13 mouse cellular contexts compared by ENCODE assay signal in genomic region chr5:148534644-148535043, GRCm38 (mm10). TPM values are rescaled to one million over a fixed set of nuclear protein-coding genes. Genes with fewer than 3 reads are reported as not detected.
DNase-seq lines count a peak whose midpoint lies in the region; ATAC-seq and TF ChIP-seq lines count a peak whose summit lies in the region.
"Had no signal": no experiment of that assay in that cellular context is flagged by ENCODE, and none has a peak within 500 bp of the region (broad histone marks: within the 10 kb centered on the region; RNA-seq: fewer than 3 reads in every experiment).

No protein-coding gene starts in this region.

- no peak for TF ChIP-seq CTCF in lung, postnatal 0 days (IDR thresholded peaks at IDR 0.05)

- no peaks in the 10 kb centered on the region for H3K36me3 ChIP-seq in heart, embryonic 12.5 days
- no peaks in the 10 kb centered on the region for H3K36me3 ChIP-seq in lung, postnatal 0 days (ENCODE audit: insufficient read depth, low read length)
- H3K36me3 ChIP-seq: hindbrain, embryonic 12.5 days; limb, embryonic 15.5 days had no signal

- no peak overlapping the region for H3K4me3 ChIP-seq in heart, embryonic 12.5 days
- no peak overlapping the region for H3K4me3 ChIP-seq in lung, postnatal 0 days (ENCODE audit: low read depth, low read length)
- H3K4me3 ChIP-seq: erythroblast, embryonic 14.5 days; hindbrain, embryonic 12.5 days; limb, embryonic 15.5 days; megakaryocyte, embryonic 14.5 days had no signal

- DNase-seq in cerebellum, adult 9-10 months: peak; percentile 56
- DNase-seq in cerebellum, adult 11 months: no peak
- no peak for DNase-seq in heart, postnatal 25 days (ENCODE audit: low spot score)
- DNase-seq in lung, postnatal 14 days: peak; percentile 61
- DNase-seq in lung, postnatal 0 days (ENCODE audit: low spot score): no peak
- DNase-seq in lung, postnatal 36 days: peak; percentile 53
- DNase-seq in frontal cortex, postnatal 36 days (ENCODE audit: low spot score in 2 of 2): no peak
- DNase-seq: kidney, adult 2 months had no signal

- no peaks in the 10 kb centered on the region for H3K9me3 ChIP-seq in heart, embryonic 12.5 days (replicated peaks)
- no peaks in the 10 kb centered on the region for H3K9me3 ChIP-seq in lung, postnatal 0 days (ENCODE audit: low read length)
- H3K9me3 ChIP-seq: hindbrain, embryonic 12.5 days; limb, embryonic 15.5 days; megakaryocyte, embryonic 14.5 days had no signal

- no peaks in the 10 kb centered on the region for H3K27me3 ChIP-seq in heart, embryonic 12.5 days (replicated peaks)
- no peaks in the 10 kb centered on the region for H3K27me3 ChIP-seq in lung, postnatal 0 days (replicated peaks; ENCODE audit: insufficient read depth, low read length)
- H3K27me3 ChIP-seq: hindbrain, embryonic 12.5 days; limb, embryonic 15.5 days had no signal

- TF ChIP-seq EP300 in lung, postnatal 0 days (IDR thresholded peaks at IDR 0.05): no peak

- no peak overlapping the region for H3K9ac ChIP-seq in heart, embryonic 12.5 days
- H3K9ac ChIP-seq in lung, postnatal 0 days (replicated peaks; ENCODE audit: low read depth): no peak overlapping the region
- H3K9ac ChIP-seq: hindbrain, embryonic 12.5 days; limb, embryonic 15.5 days had no signal

- H3K27ac ChIP-seq in heart, embryonic 12.5 days (ENCODE audit: poor library complexity, severe bottlenecking): peak overlapping the region; percentile 29; the same call in 1 of the 2 replicates
- no peak overlapping the region for H3K27ac ChIP-seq in lung, postnatal 0 days (ENCODE audit: low read length)
- H3K27ac ChIP-seq: hindbrain, embryonic 12.5 days; limb, embryonic 15.5 days had no signal

- ATAC-seq in heart, embryonic 12.5 days (ENCODE audit: insufficient number of reproducible peaks, low FRiP score): no peak
- ATAC-seq in lung, postnatal 0 days: no peak

- H3K4me1 ChIP-seq in heart, embryonic 12.5 days (replicated peaks): peaks cover 37% of the 10 kb centered on the region
- no peaks in the 10 kb centered on the region; the same call in 1 of the 2 replicates for H3K4me1 ChIP-seq in lung, postnatal 0 days (ENCODE audit: insufficient read depth, low read depth, low read length)

- intact Hi-C loops in heart, postnatal 25 days (cut with DNase I): no loop called here

- 62% methylated on average over 3 of the region's 3 CpGs for WGBS in heart, embryonic 12.5 days
- WGBS in lung, postnatal 0 days: 48% methylated on average over 3 of the region's 3 CpGs

- H3K4me2 ChIP-seq in heart, embryonic 12.5 days: no peak overlapping the region
- H3K4me2 ChIP-seq in lung, postnatal 0 days (replicated peaks; ENCODE audit: low read depth, low read length): no peak overlapping the region
- H3K4me2 ChIP-seq: hindbrain, embryonic 12.5 days; limb, embryonic 15.5 days had no signal

RNA-seq across cellular contexts. Expression of gene Ubl3, which starts 17.9 kb away (rescaled TPM):
- polyA plus RNA-seq in heart, embryonic 12.5 days (2016; fragmentation: Nextera tagmentation; extraction: Ambion mirVana): 69.1 and 70.4 TPM in 2 replicates
- total RNA-seq in heart, postnatal 25 days (2021): 10 to 100 TPM; 89.6 to 99.7 TPM
- polyA plus RNA-seq in lung, postnatal 0 days (2015; fragmentation: Nextera tagmentation; extraction: Ambion mirVana): 161 and 165 TPM in 2 replicates

Comparison
In these comparisons a context has a peak if more than half of its experiments do, and no peak if none do; other contexts are left out.
1. DNase-seq: peak in cerebellum, adult 9-10 months (single experiment), lung, postnatal 14 days (single experiment) and lung, postnatal 36 days (single experiment); none in cerebellum, adult 11 months (single experiment), heart, postnatal 25 days (single experiment), lung, postnatal 0 days (single experiment) and frontal cortex, postnatal 36 days (0 of 2).